Mouse (Mus musculus): ENCODE data around the gene Ilf3. TPM values are rescaled to one million over a fixed set of nuclear protein-coding genes. Genes with fewer than 3 reads are reported as not detected.

The Ilf3 gene
- polyA plus RNA-seq, 1 experiment, result 55.5 TPM

DNA sequence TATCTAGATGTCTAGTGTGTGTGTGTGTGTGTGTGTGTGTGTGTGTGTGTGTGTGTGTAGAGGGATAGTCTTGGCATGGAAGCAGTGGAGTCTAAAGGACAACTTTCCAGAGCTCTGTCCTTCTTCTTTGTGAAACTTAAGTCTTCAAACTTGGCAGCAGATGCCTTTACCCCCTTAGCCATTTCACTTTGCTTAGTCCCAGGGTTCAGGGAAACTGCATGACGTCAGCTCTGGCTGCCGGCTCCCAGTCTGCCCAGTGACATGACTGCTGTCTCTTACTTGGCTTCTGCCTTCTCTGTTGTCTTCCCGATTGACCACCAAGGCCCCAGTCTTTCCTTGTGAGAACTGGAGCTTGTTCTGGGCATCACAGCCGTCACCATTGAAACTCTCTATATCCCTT is 86.9 kb downstream of the Ilf3 start:
- Histone ChIP-seq H3K4me1 (peaks cover 100% of the 10 kb centered on the region), H3K4me3 (replicated peaks) (peak overlapping the region; percentile 56), H3K36me3 (replicated peaks; ENCODE audit: low read length) (peaks cover 66% of the 10 kb centered on the region), H3K27me3 (replicated peaks) (no peaks in the 10 kb centered on the region), H3K9me3 (no peaks in the 10 kb centered on the region)
- TF ChIP-seq FLI1 (IDR thresholded peaks at IDR 0.05; ENCODE audit: low read length), result no peak
- TF ChIP-seq GATA1 (IDR thresholded peaks at IDR 0.05; ENCODE audit: borderline replicate concordance, low read length), result no peak

Other genes with a start within 250 kb of the Ilf3 start
- gene Tyk2, start 236.6 kb upstream of the Ilf3 start, polyA plus RNA-seq (2012; ENCODE audit: insufficient read depth, low replicate concordance), result 15.5 and 17.9 TPM in 2 replicates
- gene Cdc37, start 217.9 kb upstream of the Ilf3 start, polyA plus RNA-seq (2012; ENCODE audit: insufficient read depth, low replicate concordance), result 62.5 and 150 TPM in 2 replicates
- 8.2 and 26.2 TPM in 2 replicates for gene Pde4a, start 202.2 kb upstream of the Ilf3 start, polyA plus RNA-seq (2012; ENCODE audit: insufficient read depth, low replicate concordance)
- 47.4 and 49.4 TPM in 2 replicates for gene Keap1, start 128.5 kb upstream of the Ilf3 start, polyA plus RNA-seq (2012; ENCODE audit: insufficient read depth, low replicate concordance)
- gene S1pr5, start 119.4 kb upstream of the Ilf3 start, polyA plus RNA-seq (2012; ENCODE audit: insufficient read depth, low replicate concordance), result not detected in 2 replicates
- gene Atg4d, start 102.6 kb upstream of the Ilf3 start, polyA plus RNA-seq (2012; ENCODE audit: insufficient read depth, low replicate concordance), result 53.1 and 67.2 TPM in 2 replicates
- 32.6 and 47.4 TPM in 2 replicates for gene Kri1, start 79.9 kb upstream of the Ilf3 start, polyA plus RNA-seq (2012; ENCODE audit: insufficient read depth, low replicate concordance)
- gene Cdkn2d, start 76.5 kb upstream of the Ilf3 start, polyA plus RNA-seq (2012; ENCODE audit: insufficient read depth, low replicate concordance), result 94.7 and 248 TPM in 2 replicates
- not detected in 2 replicates for gene Ap1m2, start 55.5 kb upstream of the Ilf3 start, polyA plus RNA-seq (2012; ENCODE audit: insufficient read depth, low replicate concordance)
- 46.8 and 61.6 TPM in 2 replicates for gene Slc44a2, start 47.2 kb upstream of the Ilf3 start, polyA plus RNA-seq (2012; ENCODE audit: insufficient read depth, low replicate concordance)
- gene Qtrt1, start 44.0 kb downstream of the Ilf3 start, polyA plus RNA-seq (2012; ENCODE audit: insufficient read depth, low replicate concordance), result 20.1 and 20.7 TPM in 2 replicates
- gene Dnm2, start 57.0 kb downstream of the Ilf3 start, polyA plus RNA-seq (2012; ENCODE audit: insufficient read depth, low replicate concordance), result 714 and 929 TPM in 2 replicates
- gene Tmed1, start 142.4 kb downstream of the Ilf3 start, polyA plus RNA-seq (2012; ENCODE audit: insufficient read depth, low replicate concordance), result 6.6 TPM in 1 of 2 replicates, not detected in the other
- gene AB124611, start 158.3 kb downstream of the Ilf3 start, polyA plus RNA-seq (2012; ENCODE audit: insufficient read depth, low replicate concordance), result 44.7 and 70.3 TPM in 2 replicates
- gene Carm1, start 179.0 kb downstream of the Ilf3 start, polyA plus RNA-seq (2012; ENCODE audit: insufficient read depth, low replicate concordance), result 105 and 143 TPM in 2 replicates
- 4.0 and 8.8 TPM in 2 replicates for gene Timm29, start 224.9 kb downstream of the Ilf3 start, polyA plus RNA-seq (2012; ENCODE audit: insufficient read depth, low replicate concordance)
- 3.6 and 8.0 TPM in 2 replicates for gene Yipf2, start 225.0 kb downstream of the Ilf3 start, polyA plus RNA-seq (2012; ENCODE audit: insufficient read depth, low replicate concordance)
- gene Smarca4, start 248.3 kb downstream of the Ilf3 start, polyA plus RNA-seq (2012; ENCODE audit: insufficient read depth, low replicate concordance), result 87.8 and 89.2 TPM in 2 replicates

All from megakaryocyte, embryonic 14.5 days (primary cell).